Mouse (Mus musculus) thymus, adult 18-20 months (tissue): ENCODE data around the gene Cdh1.
"Not testable (repeated sequence)": the region's sequence is repeated elsewhere in the genome, so short reads cannot be mapped to it uniquely, and the experiment has no call there.

Experiments
- DNase-seq, 2 experiments: peaks; one replicate each; pipeline ENCODE4 v3.0.0; 2022; ENCODE audit warnings: mixed read lengths in 2 of 2

Cdh1 gene

DNA sequence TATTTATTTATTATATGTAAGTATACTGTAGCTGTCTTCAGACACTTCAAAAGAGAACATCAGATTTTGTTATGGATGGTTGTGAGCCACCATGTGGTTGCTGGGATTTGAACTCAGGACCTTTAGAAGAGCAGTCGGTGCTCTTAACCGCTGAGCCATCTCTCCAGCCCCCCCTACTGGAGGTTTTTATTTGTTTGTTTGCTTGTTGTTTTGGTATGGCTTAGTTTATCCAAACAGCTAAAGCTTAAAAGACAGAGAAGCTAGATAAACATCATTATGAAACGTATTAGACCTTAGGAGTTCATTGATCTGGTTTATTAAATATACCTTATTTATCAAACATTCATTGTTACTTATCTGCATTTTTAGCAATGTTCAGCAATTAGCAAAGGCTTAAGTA is 7.5 kb upstream of the Cdh1 start:
- not testable (repeated sequence) for DNase-seq

DNA sequence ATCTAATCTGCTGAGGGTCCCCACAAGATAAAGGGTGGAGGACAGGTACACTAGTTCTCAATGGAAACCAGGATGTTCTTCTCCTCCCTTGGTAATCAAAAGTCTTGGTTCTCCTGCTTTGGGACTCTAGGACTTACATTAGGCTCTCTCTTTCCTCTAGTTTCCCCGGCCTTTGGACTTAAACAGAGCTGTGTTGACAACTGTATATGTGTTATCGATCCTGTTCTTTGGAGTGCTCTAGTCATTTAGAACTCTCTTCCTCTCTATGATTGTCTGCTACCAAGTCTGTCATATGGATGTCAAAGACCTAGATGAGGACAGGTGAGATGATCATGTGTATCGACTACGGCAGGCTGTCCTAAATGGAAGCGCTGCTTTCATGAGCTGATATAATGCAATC is 6.1 kb upstream of the Cdh1 start:
- no peak for DNase-seq

DNA sequence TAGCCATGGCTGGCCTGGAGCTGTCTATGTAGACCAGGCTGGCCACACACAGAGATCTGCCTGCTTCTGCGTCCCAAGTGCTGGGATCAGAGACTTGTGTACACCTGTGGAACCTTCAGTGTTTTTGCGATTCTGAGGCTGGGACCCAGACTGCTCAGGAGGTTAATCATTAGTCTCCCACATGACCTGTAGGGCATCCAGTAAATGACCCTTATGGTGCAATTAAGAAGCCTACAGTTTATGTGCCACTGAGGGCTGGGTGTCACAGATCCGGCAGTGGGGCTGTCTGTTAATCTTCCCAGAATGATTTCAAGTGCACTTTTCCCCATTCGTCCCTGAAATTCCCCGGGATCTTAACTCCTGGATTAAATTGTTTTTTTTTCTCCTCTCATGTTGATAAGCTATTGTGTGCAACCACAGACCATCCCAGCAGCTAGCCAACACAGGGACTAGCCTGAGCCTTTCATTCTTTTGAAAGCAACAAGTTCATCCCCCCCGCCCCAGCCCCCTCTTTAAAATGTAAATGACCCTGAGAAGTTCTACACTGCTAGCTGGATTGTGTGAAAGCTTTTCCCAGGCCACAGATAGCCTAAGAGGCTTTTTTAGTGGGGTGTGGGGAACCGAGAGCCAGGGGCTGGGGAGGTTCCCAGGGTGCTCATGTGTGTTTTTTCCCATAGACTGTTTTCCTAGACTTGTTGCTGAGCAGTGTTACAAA is 3.7 kb upstream of the Cdh1 start:
- DNase-seq: no peak

DNA sequence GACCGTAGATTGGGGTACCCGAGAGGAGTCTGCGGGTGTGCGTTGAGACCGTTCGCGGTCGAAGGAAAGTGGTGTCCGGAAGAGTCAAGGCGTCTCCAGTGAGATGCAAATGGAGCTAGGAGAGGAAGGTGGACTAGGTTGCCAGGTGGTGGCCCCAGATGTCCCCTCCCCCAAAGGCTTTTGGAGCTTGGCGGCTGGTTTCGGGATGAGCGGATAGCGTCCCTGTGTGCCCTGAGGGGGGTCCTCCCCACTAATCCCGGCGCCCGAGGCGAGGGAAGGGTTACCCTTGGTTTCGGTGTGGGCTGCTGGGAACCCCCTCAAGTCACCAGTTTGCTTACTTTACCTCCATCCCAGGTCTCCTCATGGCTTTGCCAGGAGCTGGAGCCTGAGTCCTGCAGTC is 782 bp downstream of the Cdh1 start:
- no peak for DNase-seq

DNA sequence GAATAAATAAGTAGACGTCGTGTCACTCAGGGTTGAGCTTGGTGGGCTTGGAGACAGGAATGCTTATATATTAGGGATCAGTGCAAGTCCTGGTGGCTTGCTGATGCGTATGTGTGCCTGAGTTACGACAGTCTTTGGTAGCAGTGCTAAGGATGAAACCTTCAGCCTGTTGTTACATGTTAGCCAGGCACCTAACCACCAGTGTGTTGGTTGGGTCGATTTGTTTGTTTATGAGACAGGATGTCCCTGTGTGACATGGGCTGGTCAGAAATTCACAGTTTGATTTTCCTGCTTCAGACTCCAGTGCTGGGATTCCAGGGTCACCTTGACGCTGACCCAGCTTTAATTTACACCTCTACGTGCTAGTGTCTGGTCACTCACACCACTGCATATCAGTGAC is 2.5 kb downstream of the Cdh1 start:
- DNase-seq: no peak

DNA sequence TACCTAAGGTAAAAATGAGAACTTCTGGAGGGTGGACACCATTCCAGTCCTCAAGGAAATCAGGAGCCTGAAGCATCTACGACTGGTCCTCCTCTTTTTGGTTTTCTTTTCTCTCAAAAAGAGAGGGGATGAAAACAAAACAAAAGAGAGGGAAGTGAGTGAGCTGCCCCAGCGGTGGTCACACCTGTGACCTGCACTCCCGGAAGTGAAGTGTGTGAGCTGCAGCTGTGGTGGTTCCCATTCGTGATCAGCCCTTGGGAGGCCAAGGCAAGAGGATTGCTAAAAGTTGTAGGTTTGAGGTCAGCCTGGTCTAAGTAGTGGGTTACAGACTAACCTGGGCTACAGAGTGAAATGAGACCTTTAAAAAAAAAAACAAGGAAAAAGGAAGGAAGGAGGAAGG is 3.0 kb downstream of the Cdh1 start:
- DNase-seq: no peak

DNA sequence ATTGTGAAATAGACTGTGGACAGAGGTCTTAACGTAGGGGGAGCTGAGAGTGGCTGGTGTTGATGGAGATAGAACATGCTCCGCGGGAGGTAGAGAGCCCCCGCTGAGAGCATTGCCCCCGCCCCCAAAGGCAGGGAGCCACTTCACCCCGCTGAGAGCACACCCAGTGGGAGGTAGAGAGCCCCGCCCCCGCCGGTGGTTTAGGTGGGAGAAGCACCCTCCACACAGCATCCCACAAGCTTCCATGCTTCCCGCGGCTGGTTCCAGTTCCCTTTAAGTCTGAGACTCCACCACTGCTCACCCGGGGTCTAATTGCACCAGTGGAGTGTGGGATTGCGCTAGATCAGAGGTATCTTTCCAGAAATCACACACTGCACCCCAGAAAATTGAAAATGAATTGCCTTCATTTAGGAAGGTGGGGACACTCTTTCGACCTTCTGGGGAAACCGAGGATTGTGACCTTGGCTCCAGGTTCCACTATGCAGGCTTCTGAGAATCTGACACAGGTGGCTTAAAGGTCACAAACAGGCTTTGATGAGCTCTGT is 3.5 kb downstream of the Cdh1 start:
- no peak for DNase-seq

DNA sequence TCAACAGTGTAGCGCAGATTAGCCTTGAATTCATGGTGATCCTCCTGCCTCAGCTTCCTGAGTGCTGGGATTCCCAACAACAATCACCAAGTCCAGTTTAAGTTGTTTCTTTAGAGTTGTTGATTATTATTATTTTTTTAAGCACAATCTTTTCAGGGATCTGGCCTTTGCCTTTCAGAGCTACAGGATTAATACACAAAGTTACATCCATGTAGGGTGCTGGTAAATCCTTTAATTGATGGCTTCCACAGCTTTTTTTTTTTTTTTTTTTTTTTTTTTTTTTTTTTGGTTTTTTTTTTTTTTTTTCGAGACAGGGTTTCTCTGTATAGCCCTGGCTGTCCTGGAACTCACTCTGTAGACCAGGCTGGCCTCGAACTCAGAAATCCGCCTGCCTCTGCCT is 4.6 kb downstream of the Cdh1 start:
- not testable (repeated sequence) for DNase-seq

DNA sequence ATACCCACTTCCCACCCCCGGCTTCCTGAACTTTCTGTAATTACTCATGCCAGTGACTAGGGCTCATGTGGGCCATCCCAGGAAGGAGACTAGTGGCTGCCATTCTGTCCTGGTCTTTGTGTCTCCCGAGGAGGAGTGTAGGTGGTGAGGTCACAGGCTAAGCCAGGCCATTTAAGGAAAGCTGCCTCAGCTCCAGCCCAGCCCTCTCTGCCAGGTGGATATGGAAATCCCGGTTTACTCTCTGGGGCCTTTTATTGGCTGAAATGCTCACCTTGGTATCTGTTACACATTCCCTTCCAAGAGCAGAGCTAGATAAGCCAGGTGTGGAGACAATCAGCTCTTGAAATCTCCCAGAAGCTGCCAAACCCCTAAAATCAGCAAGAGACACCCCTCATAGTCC is 5.3 kb downstream of the Cdh1 start:
- DNase-seq: no peak

DNA sequence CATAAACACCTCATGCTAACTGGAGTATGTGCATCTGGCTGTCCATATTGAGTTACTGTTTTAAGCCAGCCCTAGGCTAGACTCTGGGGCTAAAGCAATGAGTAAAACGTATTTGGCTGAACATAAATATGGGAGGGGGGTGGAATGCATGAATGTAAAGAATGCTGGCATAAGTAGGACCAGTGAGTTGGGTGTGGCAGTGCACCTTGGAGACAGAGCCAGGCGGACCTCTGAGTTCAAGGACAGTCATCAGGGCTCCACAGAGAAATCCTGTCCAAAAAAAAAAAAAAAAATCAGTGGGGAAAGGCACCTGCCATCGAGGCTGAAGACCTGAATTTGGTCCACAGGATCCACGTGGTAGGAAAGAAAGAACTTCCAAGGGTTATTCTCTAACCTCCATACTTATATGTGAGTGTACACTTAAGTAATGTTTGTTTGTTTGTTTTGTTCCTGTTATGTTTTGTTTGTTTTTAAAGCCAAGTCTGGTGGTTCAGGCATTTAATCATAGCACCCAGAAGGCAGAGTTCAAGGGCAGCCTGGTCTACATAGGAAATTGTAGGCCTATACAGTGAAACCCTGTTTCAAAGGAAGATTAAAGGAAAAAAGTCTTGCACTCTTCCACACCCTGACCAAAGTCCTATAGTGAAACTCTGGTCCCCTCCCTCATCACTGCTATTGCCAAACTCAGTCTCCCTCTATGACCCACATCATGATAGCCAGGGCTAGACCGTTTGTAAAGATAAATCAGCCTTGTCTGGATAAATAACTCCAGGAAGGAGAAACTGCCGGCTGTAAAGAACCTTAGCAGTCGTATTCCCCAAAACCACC is 6.1 kb downstream of the Cdh1 start:
- DNase-seq: no peak

DNA sequence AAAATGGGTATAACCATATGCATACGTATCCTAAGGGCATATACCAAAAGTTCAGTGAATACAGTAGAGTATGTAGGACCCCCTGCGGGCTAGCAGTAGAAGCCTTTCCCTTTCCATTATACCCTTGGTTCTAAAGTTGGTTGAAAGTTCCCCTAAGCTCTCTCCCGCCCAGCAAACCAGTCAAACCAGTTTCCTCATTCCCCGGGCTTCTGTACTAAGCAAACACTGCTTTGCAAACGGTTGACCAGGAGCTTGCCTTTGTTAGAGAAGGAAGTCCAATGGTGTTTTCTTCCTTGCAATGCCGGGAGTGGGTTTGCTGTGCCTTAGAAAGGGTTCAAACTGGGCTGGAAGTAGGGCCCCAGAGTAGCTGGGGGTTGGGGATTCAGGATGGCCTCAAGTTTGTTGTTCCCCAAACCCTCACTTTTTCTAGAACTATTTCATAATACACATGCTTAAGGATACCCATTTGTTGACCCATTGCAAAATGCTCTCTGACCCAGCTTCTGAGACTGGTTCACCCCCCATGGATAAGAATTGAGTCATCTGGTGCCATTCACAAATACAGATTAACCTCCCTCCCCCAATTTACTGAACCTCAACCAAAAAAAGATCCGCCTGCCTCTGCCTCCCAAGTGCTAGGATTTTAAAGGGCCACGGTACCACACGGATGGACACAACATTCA is 7.9 kb downstream of the Cdh1 start:
- no peak for DNase-seq

DNA sequence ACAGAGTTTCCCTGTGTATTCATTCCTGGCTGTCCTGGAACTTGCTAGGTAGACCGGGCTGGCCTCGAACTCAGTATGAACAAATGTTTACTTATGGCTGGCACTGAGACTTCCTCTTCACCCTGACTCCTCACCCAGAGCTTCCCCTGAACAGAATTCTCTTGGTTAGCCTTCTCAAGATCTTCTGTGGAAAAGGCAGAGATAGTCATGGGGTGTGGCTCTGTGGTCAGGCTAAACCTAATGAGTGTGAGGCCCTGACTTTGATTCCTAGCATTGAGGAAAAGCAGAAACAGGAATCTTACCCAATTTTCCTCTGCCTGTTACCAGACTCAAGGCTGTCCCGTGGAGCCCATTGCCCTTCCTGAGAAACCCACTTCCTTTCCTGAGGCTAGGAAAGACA is 8.9 kb downstream of the Cdh1 start:
- no peak for DNase-seq

DNA sequence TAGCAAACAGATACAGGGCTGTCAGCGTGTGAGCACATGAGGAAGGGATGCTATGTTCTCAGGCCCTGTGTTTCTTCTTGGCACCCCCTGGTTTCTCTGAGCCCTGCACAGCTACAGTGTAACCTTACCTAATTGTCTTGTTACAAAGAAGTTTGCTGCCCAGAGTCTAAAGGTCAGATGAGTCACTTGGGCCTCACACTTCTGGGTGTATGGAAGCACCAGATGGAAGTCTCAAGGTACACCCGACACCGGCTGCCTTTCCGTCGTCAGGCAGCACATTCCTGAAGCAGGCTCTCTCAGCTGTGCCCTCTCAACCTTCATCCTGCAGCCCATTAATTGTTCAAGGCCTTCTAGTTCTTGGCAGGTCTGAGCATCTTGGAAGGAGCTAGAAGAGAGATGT is 11.6 kb downstream of the Cdh1 start:
- DNase-seq: no peak

DNA sequence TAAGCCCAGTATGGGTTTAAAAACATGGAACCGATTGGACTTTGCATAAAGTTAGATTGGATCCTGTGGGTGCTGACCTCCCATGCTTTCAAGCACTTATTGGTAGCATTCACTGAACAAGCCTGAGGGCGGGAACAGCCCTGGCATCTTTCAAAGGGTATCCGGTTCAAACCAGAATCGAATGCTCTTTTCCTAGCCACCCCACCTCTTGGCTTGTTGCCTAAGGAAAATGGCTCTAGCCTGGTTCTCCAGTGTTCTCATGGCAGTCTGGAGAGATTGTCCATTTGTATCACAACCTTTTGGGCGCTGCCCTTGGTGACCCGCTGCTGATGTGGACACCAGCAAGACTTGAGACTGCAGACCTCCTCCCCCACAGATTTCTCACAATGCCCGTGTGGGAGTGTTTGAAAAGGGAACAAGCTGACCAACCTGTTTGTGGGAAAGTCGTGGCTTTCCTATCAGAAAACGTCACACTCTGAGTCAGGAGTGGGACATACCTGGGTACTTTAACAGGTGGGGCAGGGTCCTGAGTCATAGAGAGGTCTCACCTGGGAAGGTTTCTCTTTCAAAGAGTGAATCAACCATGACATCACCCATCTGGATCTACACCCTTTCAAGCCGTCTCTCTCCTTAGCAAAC is 12.6 kb downstream of the Cdh1 start:
- no peak for DNase-seq

DNA sequence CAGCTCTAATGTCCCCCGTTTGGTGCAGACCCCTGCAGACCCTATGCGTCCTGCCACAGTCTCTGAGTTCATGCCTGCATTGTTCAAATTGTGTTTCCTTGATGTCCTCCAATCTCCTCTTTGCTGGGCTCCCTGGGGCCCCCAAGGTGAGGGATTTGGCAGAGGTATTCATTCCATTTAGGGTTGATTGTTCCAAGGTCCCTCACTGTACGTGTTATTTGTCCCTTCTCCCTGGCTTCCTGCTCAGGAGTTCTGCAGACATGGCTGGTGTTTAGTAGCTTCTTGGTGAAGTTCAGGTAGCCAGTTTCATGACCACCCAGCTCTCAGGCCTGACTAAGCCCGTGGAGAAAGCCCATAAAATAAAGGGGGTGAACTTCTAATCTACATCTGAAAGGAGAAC is 13.5 kb downstream of the Cdh1 start:
- DNase-seq: no peak

DNA sequence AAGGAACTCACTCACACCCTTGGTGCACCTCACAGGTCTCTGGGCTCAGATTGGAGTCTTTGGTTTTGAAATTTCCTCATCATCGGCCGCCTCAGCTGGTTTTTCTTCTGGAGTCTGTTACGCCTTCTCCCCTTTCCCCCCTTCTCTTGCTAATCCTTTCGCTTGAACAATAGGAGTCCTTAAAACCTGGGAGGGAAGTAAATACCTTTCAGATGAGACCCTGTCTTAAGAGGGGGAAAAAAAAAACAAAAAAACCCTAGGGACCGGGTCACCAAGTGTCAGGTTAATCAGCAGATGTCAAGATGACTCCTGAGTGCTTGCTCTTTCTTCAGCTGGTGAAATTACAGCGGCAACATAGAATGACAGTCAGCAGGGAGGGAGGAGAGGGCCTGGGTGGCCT is 14.0 kb downstream of the Cdh1 start:
- DNase-seq: no peak

DNA sequence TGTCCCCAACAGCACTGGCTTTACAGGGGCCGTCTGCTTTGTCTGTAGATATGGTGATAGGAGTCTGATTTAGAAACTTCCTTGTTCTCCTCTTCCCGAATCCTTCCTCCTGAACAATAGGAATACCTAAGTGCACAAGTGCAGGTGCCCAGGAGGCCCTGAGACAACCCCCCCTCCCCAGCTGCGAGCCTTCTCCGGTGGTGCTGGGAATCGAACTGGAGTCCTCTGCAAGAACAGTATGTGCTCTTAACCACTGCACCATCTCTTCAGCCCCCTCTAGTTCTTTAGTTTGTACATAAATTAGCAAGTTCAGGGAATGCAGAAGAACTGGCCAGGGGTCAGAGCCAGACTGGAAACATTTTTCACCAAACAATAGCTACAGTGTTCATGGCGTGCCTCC is 14.7 kb downstream of the Cdh1 start:
- DNase-seq: no peak

DNA sequence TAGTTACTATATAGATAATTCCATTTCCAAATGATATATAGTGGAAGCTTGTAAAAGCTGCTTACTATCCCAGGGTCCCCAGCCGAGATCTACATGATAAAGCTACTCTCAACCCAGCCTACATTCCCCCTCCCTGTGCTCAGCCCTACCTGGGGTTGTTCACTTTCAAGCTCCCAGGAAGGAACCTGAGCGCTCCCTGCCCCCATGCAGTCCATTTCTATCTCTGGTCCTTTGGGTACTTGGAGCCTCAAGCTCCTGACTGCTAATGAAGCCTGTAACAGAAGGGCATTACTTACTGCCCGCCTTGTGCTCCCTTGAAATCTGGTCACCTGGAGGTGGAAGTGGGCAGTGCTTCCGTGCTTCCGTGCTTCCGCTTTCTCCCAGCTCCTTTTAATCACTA is 15.2 kb downstream of the Cdh1 start:
- no peak for DNase-seq

DNA sequence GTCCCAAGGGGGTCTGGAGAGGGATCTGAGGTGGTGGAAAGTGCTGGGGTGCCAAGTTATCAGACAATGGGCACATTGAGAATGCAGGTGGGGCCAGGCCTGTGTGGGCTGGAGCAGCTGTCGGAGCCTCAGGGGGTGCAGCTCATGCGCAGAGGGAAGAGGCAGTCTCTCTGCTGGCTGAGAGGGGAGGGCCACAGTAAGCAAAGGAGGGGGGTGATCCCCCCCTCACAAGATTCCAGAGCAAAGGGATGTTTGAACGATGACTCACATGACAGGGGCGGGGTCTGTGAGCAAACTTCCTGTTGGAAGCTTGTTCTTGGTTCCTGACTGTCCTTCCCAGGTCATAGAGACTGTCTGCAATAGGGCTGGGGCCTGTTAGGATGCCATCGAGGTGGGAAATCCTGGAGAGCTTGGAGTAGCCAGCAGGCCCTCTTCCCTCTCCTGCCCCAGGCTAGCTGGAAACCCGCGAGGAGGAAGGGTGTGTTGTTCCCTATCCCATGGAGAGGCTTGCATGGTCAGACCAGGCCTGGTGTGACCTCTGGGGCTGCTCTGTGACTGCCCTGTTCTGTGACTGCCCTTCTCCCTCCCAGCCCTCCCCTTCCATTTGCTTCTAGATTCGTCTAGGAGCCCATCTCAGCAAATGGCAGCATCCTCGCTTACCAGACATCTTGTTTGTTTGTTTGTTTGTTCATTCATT is 16.5 kb downstream of the Cdh1 start:
- no peak for DNase-seq

DNA sequence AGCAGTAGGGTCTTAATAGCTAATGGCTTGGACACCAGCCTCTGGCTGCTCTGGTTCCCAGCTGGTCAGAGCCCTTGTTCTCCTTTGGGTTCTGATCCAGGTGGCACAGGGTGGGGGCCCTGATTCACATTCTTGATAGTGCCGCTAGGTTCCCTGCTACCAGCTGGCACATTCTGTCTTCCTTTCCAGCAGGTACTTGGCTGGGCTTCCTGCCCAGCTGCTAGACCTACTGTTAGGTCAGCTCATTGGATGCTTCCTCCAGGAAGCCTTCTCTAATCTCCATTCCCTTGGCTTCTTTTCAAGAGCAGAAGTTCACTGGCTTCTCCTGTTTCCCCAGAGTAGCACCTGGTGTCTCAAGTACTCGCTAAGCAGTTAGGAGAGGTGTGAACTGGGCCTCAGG is 17.3 kb downstream of the Cdh1 start:
- no peak for DNase-seq

DNA sequence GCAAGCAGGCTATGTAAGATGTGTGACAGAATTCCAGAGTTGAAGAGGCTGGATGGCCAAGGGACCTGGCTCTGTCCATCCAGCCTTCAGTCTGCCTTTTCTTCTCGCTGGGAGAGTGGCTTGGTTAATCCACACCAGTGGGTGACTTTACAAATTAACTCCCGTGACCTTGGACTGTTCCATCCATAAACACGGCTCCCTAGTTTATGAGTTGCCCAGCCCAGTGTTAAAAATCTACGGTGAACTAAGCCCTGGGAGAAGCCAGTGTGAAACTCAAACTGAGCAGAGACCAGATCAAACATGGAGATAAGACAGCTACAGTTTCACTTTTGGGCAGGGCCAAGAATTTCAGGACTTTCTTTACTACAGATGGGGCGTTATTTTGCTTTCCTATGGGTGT is 19.9 kb downstream of the Cdh1 start:
- no peak for DNase-seq

DNA sequence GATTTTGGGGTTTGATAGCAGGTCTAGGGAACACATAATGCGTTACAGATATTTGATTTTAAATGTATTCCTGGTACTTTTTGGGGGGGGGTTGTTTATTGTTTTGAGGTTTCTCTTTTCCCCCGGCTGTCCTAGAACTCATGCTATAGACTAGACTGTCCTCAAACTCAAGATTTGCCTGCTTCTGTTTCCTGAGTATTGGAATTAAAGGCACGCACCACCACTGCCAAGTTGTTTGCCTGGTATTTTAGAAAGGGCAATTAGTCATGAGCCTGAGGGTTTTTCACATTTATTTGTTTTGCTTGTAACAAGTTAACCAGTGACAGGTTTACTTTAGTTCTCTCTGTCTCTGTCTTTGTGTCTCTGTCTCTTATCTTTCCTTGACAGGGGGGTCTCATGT is 20.3 kb downstream of the Cdh1 start:
- no peak for DNase-seq

DNA sequence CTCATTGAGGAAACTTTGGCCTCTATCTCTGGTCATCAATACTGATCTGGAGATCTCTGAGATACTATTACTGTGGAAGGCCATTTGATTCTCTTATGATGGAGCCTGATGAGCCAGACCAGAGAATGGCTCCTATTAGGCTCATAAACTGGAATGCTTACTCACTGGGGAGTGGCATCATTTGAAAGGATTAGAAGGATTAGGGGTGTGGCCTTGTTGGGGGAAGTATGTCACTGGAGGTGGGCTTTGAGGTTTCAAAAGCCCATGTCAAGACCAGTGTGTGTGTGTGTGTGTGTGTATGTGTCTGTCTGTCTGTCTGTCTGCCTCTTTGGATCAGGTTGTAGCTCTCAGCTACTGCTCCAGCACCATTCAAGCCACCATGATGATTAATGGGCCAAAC is 20.8 kb downstream of the Cdh1 start:
- DNase-seq: no peak
